In the genomic region with DNA sequence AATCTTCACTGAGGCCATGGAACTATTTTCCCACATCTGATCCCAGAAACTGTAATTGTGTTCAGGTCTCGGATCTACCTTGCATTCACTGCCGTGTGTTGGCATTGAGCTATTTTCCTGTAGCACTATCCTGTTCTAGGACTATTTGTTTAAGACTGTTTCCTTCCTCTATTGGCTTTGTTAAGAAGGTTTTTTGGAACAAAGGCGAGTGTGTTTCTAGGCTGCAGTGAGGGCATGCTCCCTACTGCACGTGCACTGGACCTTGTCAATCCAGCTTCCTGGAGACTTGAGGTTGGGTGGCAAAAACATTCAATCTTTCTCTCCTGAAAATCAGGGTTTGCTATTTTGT, we compare ENCODE assay signal across 8 mouse cellular contexts. TPM values are rescaled to one million over a fixed set of nuclear protein-coding genes. Genes with fewer than 3 reads are reported as not detected.
DNase-seq lines count a peak whose midpoint lies in the region; ATAC-seq and TF ChIP-seq lines count a peak whose summit lies in the region.
"Had no signal": no experiment of that assay in that cellular context is flagged by ENCODE, and none has a peak within 500 bp of the region (broad histone marks: within the 10 kb centered on the region; RNA-seq: fewer than 3 reads in every experiment).

No protein-coding gene starts in this region.

- H3K4me2 ChIP-seq in liver, embryonic 13.5 days, result no peak overlapping the region
- no peak overlapping the region for H3K4me2 ChIP-seq in forebrain, postnatal 0 days (ENCODE audit: low read depth)
- H3K4me2 ChIP-seq in limb, embryonic 11.5 days (ENCODE audit: low read depth, severe bottlenecking), result no peak overlapping the region
- no peak overlapping the region for H3K4me2 ChIP-seq in stomach, embryonic 14.5 days (replicated peaks; ENCODE audit: low read depth, low read length)

- ATAC-seq in liver, embryonic 13.5 days (ENCODE audit: low read depth), result no peak
- ATAC-seq in forebrain, postnatal 0 days, result no peak
- ATAC-seq in limb, embryonic 11.5 days (ENCODE audit: insufficient number of reproducible peaks, low FRiP score, low TSS enrichment, low read depth), result no peak
- ATAC-seq in stomach, embryonic 14.5 days (ENCODE audit: insufficient number of reproducible peaks, insufficient read depth, low FRiP score, low read depth), result peak; percentile 37; the same call in 1 of the 2 replicates

- peaks cover 45% of the 10 kb centered on the region for H3K4me1 ChIP-seq in liver, embryonic 13.5 days (replicated peaks)
- peaks cover 3% of the 10 kb centered on the region; the same call in 1 of the 2 replicates for H3K4me1 ChIP-seq in forebrain, postnatal 0 days (ENCODE audit: insufficient read depth)
- H3K4me1 ChIP-seq in limb, embryonic 11.5 days (ENCODE audit: control insufficient read depth, insufficient read depth, low read length), result peaks cover 14% of the 10 kb centered on the region
- H3K4me1 ChIP-seq in stomach, embryonic 14.5 days (ENCODE audit: control insufficient read depth, insufficient read depth, low read length), result peaks cover 4% of the 10 kb centered on the region; the same call in 1 of the 2 replicates

- intact Hi-C loops in left cerebral cortex, postnatal 10 days (cut with DNase I), result no loop called here

- WGBS in liver, embryonic 13.5 days (ENCODE audit: insufficient replicate concordance), result 61% methylated on average over 4 of the region's 4 CpGs
- 31% methylated on average over 4 of the region's 4 CpGs for WGBS in forebrain, postnatal 0 days
- WGBS in limb, embryonic 11.5 days, result 68% methylated on average over 4 of the region's 4 CpGs
- WGBS in stomach, embryonic 14.5 days, result 57% methylated on average over 4 of the region's 4 CpGs

- H3K4me3 ChIP-seq in liver, embryonic 13.5 days (replicated peaks), result no peak overlapping the region
- no peak overlapping the region for H3K4me3 ChIP-seq in forebrain, postnatal 0 days (ENCODE audit: low read depth, low read length)
- H3K4me3 ChIP-seq in limb, embryonic 11.5 days (ENCODE audit: low read depth, low read length), result no peak overlapping the region
- H3K4me3 ChIP-seq in stomach, embryonic 14.5 days (ENCODE audit: low read depth, low read length), result no peak overlapping the region

- no peak for DNase-seq in liver, embryonic 13.5 days
- no peak for DNase-seq in liver
- DNase-seq in forebrain, postnatal 0 days, result no peak
- DNase-seq in limb, embryonic 11.5 days (ENCODE audit: low spot score), result no peak
- DNase-seq in left cerebral cortex, postnatal 10 days (ENCODE audit: extremely low spot score in 1 of 2, low spot score in 2 of 2), result no peak
- no peak for DNase-seq in gastrocnemius, postnatal 4 days (ENCODE audit: low spot score in 2 of 2)
- DNase-seq: layer of hippocampus, postnatal 36 days had no signal

- H3K36me3 ChIP-seq in liver, embryonic 13.5 days, result no peaks in the 10 kb centered on the region
- no peaks in the 10 kb centered on the region for H3K36me3 ChIP-seq in forebrain, postnatal 0 days (ENCODE audit: insufficient read depth)
- no peaks in the 10 kb centered on the region for H3K36me3 ChIP-seq in limb, embryonic 11.5 days (ENCODE audit: control insufficient read depth, insufficient read depth, low read length)
- H3K36me3 ChIP-seq in stomach, embryonic 14.5 days (ENCODE audit: control insufficient read depth, insufficient read depth, low read length), result no peaks in the 10 kb centered on the region

- H3K9me3 ChIP-seq in liver, embryonic 13.5 days (replicated peaks), result no peaks in the 10 kb centered on the region
- H3K9me3 ChIP-seq in forebrain, postnatal 0 days (ENCODE audit: low read length), result no peaks in the 10 kb centered on the region
- no peaks in the 10 kb centered on the region for H3K9me3 ChIP-seq in limb, embryonic 11.5 days (ENCODE audit: control insufficient read depth, low read length)
- 0 out of 2 replicates have a peak, but pooled peaks cover 3% of the 10 kb centered on the region for H3K9me3 ChIP-seq in stomach, embryonic 14.5 days (ENCODE audit: control insufficient read depth, low read depth, low read length)

- H3K27ac ChIP-seq in liver, embryonic 13.5 days, result peak overlapping the region; percentile 89
- peak overlapping the region; percentile 59; the same call in 1 of the 2 replicates for H3K27ac ChIP-seq in forebrain, postnatal 0 days (ENCODE audit: low read depth, low read length)
- H3K27ac ChIP-seq in limb, embryonic 11.5 days (replicated peaks; ENCODE audit: low read depth, low read length), result peak overlapping the region; percentile 75
- H3K27ac ChIP-seq in stomach, embryonic 14.5 days (ENCODE audit: low read length), result peak overlapping the region; percentile 23; the same call in 1 of the 2 replicates

- H3K9ac ChIP-seq in liver, embryonic 13.5 days, result no peak overlapping the region
- no peak overlapping the region for H3K9ac ChIP-seq in forebrain, postnatal 0 days
- H3K9ac ChIP-seq in limb, embryonic 11.5 days (ENCODE audit: low read length), result no peak overlapping the region
- H3K9ac ChIP-seq in stomach, embryonic 14.5 days (replicated peaks; ENCODE audit: low read depth, low read length), result no peak overlapping the region

- TF ChIP-seq CTCF in forebrain, postnatal 0 days (IDR thresholded peaks at IDR 0.05; ENCODE audit: low read depth), result no peak

- no peaks in the 10 kb centered on the region for H3K27me3 ChIP-seq in liver, embryonic 13.5 days
- H3K27me3 ChIP-seq in forebrain, postnatal 0 days (ENCODE audit: insufficient read depth, low read length), result no peaks in the 10 kb centered on the region
- no peaks in the 10 kb centered on the region for H3K27me3 ChIP-seq in limb, embryonic 11.5 days (ENCODE audit: control insufficient read depth, insufficient read depth, low read length)
- H3K27me3 ChIP-seq in stomach, embryonic 14.5 days (ENCODE audit: control insufficient read depth, insufficient read depth, low read length), result no peaks in the 10 kb centered on the region

RNA-seq across cellular contexts. Expression of gene Rgs12, which starts 16.8 kb away (rescaled TPM):
- polyA plus RNA-seq in liver, embryonic 13.5 days (2015; fragmentation: Nextera tagmentation; extraction: Ambion mirVana), result 21.7 and 28.8 TPM in 2 replicates
- total RNA-seq in forebrain, postnatal 0 days (2014; rRNA removed), result 60.0 and 73.8 TPM in 2 replicates
- polyA plus RNA-seq in forebrain, postnatal 0 days (2015; fragmentation: Nextera tagmentation; extraction: Ambion mirVana), result 32.3 and 34.5 TPM in 2 replicates
- polyA plus RNA-seq in limb, embryonic 11.5 days (2014; fragmentation: Nextera tagmentation; extraction: Ambion mirVana), result 38.4 and 38.7 TPM in 2 replicates
- polyA plus RNA-seq in stomach, embryonic 14.5 days (2014; fragmentation: Nextera tagmentation; extraction: Ambion mirVana), result 34.2 and 37.4 TPM in 2 replicates
- 10 to 100 TPM; 58.1 to 65.2 TPM for total RNA-seq in left cerebral cortex, postnatal 10 days (2021)
- total RNA-seq in gastrocnemius, postnatal 4 days (2021), result 10 to 100 TPM; 34.7 to 35.2 TPM

RNA-seq across cellular contexts. Expression of gene Msantd1, which starts 24.6 kb away (rescaled TPM):
- 0.17 and 0.24 TPM in 2 replicates for polyA plus RNA-seq in liver, embryonic 13.5 days (2015; fragmentation: Nextera tagmentation; extraction: Ambion mirVana)
- total RNA-seq in forebrain, postnatal 0 days (2014; rRNA removed), result 14.5 and 27.3 TPM in 2 replicates
- polyA plus RNA-seq in forebrain, postnatal 0 days (2015; fragmentation: Nextera tagmentation; extraction: Ambion mirVana), result 13.0 and 14.8 TPM in 2 replicates
- polyA plus RNA-seq in limb, embryonic 11.5 days (2014; fragmentation: Nextera tagmentation; extraction: Ambion mirVana), result 0.61 and 0.99 TPM in 2 replicates
- polyA plus RNA-seq in stomach, embryonic 14.5 days (2014; fragmentation: Nextera tagmentation; extraction: Ambion mirVana), result 0.69 and 0.81 TPM in 2 replicates
- total RNA-seq in left cerebral cortex, postnatal 10 days (2021), result 10 to 100 TPM; 15.6 to 16.6 TPM
- total RNA-seq in gastrocnemius, postnatal 4 days (2021), result 1 to 10 TPM in 1 of 2 experiments, under 1 TPM in 1; 0.93 to 1.5 TPM

Comparison
In these comparisons a context has a peak if more than half of its experiments do, and no peak if none do; other contexts are left out.
1. H3K27ac ChIP-seq: peak in every context shown above with its lines; median percentile 89 in liver, embryonic 13.5 days; 75 in limb, embryonic 11.5 days; 59 in forebrain, postnatal 0 days; 23 in stomach, embryonic 14.5 days.